Mouse (Mus musculus) layer of hippocampus, postnatal 14 days (tissue): ENCODE data around the gene Tnnt2. TPM values are rescaled to one million over a fixed set of nuclear protein-coding genes. Genes with fewer than 3 reads are reported as not detected.
A peak's percentile ranks its signal among the peaks of the same experiment; 100 is the strongest.

Source experiments
- DNase-seq, 2 experiments: peaks; one replicate each; pipeline ENCODE4 v3.0.0; 2021 to 2022; ENCODE audit warnings: low spot score in 2 of 2, mixed read lengths in 1 of 2
- long read RNA-seq, 2 experiments: library from polyadenylated mRNA; stranded (forward); transcript quantifications; one replicate each; pipeline ENCODE4 v2.0.0; 2021
- total RNA-seq, 2 experiments: library from RNA; stranded (reverse); gene quantifications; 2 replicates each; pipeline ENCODE4 v1.2.3; 2021

Gene Tnnt2
- total RNA-seq = 1 to 10 TPM; 1.3 to 1.6 TPM
- long read RNA-seq, experiment 1, partial matches to known transcripts = 1 of 1 reads
- long read RNA-seq, experiment 1, other reads (novel, unspliced or antisense) = 0 of 1 reads
- long read RNA-seq, experiment 2 = 0 reads

DNA sequence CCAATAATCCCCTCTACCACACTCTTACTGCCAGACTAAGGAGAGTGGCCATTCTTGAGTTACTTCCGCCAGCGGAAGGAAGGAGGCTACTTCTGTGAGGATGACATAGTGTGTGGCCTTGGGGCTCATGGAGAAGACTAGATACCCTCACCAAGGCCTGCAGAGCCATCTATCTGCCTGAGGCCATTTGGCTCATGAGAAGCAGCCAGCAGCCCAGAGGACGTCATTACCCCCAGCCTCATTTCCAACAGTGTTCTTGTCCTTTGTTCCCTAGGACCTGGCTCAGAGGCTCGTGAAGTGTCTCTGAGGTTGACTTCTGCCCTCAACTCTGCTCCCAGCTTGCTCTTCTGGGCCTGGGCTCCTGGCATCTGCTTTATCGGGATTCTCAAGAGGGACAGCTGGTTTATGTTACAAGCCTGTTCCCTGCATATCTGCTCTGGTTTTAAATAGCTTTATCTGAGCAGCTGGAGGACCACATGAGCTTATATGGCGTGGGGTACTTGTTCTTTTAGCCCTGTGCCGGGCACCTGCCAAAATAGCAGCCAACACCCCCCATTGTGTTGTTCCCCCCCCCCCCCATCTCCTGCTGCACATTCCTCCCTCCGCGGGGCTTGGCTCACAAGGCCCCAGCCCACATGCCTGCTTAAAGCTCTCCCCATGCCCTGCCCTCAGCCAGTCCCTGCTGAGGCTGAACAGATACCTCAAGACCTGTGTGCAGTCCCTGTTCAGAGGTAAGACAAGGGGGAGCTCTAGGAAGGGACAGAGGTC is at the start of gene Tnnt2:
Gene Tnnt2, plus strand, starts transcription at position 639 of the 768 bp plus-strand sequence.
- no peak for DNase-seq

GRCm38 (mm10) chr1:135787799-135788198 is 48.4 kb upstream of the Tnnt2 start:
- DNase-seq = peak; percentile 45 to 65

- no peak for DNase-seq
Observed at GRCm38 (mm10) chr1:135788708-135789107, 47.4 kb upstream of the Tnnt2 start.

GRCm38 (mm10) chr1:135789815-135790214 is 46.3 kb upstream of the Tnnt2 start:
- peak; percentile 62 to 64 for DNase-seq

DNA sequence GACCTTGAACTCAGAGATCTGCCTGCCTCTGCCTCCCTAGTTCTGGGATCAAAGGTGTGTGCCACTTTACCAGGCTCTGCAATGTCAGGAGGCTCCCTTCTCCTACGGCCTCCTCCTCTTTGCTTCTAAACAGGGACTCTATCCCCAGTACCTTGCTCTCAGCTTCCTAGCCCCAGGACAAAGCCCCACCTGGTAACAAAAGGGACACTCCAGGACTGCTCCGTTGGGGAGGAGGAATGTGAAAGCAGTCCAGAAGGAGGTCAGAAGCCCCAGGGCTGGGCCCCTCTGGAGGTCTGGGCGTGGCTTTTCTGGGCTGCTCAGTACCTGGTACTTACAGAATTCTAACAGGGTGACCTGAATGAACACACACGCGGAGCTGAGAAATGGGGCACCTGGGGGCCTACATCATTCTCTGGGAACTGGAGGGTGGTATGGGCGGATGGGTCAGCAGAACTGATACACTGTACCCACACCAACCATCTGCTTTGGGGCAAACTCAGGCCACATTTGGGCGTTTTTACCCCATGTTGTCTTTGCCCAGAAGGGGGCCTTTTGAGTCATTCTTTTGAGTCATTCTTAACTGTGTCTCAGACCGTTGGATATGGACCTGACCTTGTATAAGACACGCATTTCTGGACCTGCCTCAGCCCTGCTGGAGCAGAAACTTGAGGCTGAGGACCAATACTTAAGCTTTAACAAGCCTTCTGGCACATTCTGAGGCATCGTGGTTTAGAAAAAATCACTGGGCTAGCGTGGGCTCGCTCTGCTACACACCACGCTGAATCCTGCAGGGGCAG is 43.8 kb upstream of the Tnnt2 start:
- DNase-seq = no peak

GRCm38 (mm10) chr1:135793370-135794215 is 42.6 kb upstream of the Tnnt2 start:
- peak in 1 of 2 experiments; percentile 9 for DNase-seq

- no peak for DNase-seq
Observed at GRCm38 (mm10) chr1:135794216-135795134, 41.7 kb upstream of the Tnnt2 start.

GRCm38 (mm10) chr1:135798492-135798891 is 37.7 kb upstream of the Tnnt2 start:
- no peak for DNase-seq

GRCm38 (mm10) chr1:135799109-135799627 is 37.0 kb upstream of the Tnnt2 start:
- DNase-seq = no peak

DNA sequence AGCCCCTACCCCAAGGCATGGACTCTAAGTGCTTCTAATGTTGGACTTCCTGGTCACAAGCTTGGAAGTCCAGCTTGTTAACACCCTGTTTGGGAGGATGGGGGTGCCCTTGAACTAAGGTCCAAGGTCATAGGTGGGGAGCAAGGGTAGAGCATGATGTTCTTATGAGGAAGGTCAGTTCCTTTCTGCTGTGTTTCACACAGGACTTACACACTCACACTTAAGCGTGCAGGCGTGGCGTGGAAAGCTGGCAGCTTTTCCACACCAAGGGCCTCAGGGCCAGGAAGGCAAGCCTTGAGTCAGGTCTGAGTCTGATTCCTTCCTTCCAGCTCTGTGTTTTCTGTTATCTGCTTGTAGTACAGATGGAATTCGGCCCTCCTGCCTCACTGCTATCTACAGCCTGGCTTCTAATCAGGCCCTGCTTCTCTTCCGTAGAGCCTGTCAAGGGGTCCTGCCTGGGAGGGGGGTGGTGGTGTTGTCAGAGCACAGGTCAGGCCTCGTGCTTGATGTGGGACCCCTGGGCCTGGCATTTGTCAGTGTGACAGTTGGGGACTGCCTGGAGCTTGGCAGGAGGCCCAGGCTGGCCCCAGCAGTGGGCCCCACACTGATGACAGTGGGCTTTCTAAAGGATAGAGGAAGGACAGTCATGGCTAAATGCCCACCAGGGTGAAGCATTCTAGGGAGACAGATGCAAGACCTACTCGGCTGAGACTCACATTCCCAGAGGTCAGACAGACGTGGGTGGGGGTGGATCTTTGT is 35.8 kb upstream of the Tnnt2 start:
- no peak for DNase-seq

- no peak for DNase-seq
Observed at GRCm38 (mm10) chr1:135807546-135807945, 28.6 kb upstream of the Tnnt2 start.

DNA sequence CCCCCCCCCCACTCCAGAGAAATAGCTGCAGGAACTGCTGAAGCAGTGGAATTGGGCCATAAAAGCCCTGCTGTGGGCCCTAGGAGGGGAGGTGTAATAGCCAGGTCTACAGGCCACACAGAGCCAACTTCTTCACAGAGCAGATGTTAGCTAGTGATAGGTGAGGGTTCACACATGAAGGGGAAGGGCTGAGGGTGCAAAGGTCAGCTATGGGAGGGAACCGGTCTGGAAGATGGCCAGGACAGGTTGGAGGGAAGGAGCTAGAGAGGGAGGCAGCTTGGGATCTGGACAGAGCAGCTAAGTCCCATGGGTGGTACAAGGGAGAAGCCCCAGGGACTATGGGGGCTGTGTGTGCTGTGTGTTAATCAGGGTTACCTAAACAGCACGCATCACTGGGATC is 26.0 kb upstream of the Tnnt2 start:
- DNase-seq = no peak

DNA sequence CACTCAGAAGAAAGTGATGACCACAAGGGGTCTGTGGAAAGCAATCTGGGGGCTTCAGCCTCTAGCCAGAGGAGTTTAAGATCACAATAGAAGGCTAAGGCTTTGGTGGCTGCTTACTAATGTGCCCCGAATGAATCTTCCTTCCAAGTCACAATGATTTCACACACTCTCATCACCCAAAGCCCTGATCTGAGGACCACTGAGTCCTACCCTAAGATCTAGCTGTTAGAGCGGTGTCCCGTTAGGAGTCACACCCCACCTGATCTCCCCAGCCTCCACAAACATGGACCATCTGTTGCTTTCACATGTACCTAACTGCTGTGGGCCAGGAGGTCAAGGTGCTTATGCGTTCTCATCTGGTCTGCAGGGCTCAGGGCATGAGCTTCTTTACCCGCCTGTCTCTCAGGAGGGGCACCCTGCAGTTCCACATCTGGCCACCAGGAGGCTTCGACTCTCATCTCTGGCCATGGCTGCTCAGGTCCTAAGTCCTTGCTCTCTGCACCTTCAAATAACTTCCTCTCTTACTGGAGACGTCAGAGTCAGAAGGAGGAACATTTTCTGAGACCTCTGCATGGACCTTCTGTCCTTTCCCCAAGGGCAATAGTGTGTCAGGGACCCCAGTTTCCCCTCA is 25.0 kb upstream of the Tnnt2 start:
- peak; percentile 72 to 75 for DNase-seq

DNA sequence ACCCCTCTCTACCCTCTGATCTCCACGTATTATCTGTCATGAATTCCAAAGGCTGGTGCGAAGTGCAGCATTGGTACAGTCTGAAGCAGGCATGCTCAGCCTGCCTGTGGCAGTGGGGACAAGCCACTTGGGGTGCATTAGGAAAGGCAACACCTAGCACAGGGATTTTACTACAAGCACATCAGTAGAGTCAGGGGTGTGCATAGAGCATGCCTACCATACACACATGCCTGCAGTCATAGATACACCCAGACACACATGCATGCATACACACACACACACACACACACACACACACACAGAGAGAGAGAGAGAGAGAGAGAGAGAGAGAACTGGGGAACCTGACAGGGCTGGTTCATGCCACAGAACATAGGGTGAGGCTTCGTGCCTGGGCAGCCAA is 23.9 kb upstream of the Tnnt2 start:
- no peak for DNase-seq

DNA sequence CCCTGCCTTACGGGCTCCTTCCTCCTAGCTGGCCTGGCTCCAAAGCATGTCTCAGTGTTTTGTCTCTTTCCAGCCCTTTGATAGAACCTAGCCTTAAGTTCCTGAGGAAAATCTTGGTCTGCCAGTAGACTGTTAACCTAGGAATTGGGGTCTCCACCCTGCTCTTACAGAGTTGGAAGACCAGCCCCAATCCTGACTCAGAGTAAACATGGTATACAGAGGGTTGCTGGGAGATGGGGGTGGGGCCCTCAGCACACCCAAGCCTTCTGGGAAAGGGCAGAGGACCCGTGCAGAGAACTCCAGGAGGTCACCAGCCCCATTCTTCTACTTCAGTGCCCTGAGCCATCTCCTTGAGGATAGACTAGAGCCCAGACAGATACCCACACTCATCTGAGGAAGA is 23.5 kb upstream of the Tnnt2 start:
- DNase-seq = no peak

DNA sequence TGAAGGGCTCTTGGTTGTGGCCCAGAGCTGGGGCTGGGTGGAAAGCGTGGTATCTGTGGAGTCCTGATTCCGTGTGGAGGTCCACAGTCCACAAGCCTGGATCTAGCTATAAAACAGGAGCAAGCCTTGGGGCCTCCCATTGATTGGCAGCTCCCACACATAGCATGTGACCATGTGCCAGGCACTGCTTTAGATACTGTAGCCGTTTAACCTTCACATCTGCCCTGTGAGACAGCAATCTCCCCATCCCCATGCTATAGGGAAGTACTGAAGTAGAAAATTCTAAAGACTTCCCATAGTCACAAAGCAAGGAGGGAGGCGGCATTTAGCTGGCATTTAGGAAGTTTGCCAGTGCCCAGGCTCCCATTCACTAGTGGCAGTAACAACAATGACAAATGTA is 23.1 kb upstream of the Tnnt2 start:
- no peak for DNase-seq

GRCm38 (mm10) chr1:135813687-135814395 is 22.3 kb upstream of the Tnnt2 start:
- no peak for DNase-seq

GRCm38 (mm10) chr1:135814531-135814930 is 21.6 kb upstream of the Tnnt2 start:
- no peak for DNase-seq
